Mouse (Mus musculus) embryo, embryonic 10.5 days (tissue): ENCODE measurements around the gene Nlrx1.

Source experiments
- DNase-seq: peaks from one replicate; pipeline ENCODE4 v3.0.0-alpha.2; 2015; ENCODE audit warnings: low spot score

The Nlrx1 gene

GRCm38 (mm10) chr9:44268027-44268360 lies 405 bp downstream of the Nlrx1 start:
- peak; percentile 85 for DNase-seq

GRCm38 (mm10) chr9:44267319-44268026 lies 926 bp downstream of the Nlrx1 start:
- DNase-seq: peak; percentile 50

GRCm38 (mm10) chr9:44266478-44267226 lies 1.7 kb downstream of the Nlrx1 start:
- DNase-seq: no peak

- DNase-seq: no peak
These were observed 7.0 kb downstream of the Nlrx1 start for GRCm38 (mm10) chr9:44261388-44261787.

GRCm38 (mm10) chr9:44259014-44259413 lies 9.4 kb downstream of the Nlrx1 start:
- DNase-seq: no peak

GRCm38 (mm10) chr9:44256213-44256612 lies 12.2 kb downstream of the Nlrx1 start:
- no peak for DNase-seq

GRCm38 (mm10) chr9:44255136-44255521 lies 13.3 kb downstream of the Nlrx1 start:
- no peak for DNase-seq

- peak; percentile 58 for DNase-seq
These were observed 13.8 kb downstream of the Nlrx1 start for GRCm38 (mm10) chr9:44254508-44255135.

GRCm38 (mm10) chr9:44253441-44253840 lies 15.0 kb downstream of the Nlrx1 start:
- DNase-seq: no peak

- DNase-seq: no peak
These were observed 17.1 kb downstream of the Nlrx1 start, which contains the start of gene Pdzd3 for GRCm38 (mm10) chr9:44251314-44251713. Pdzd3 (minus strand) TSS chr9:44251471.

- DNase-seq: no peak
These were observed 18.0 kb downstream of the Nlrx1 start for GRCm38 (mm10) chr9:44250445-44250844.

GRCm38 (mm10) chr9:44249181-44250146 lies 18.9 kb downstream of the Nlrx1 start:
- DNase-seq: peak; percentile 68

GRCm38 (mm10) chr9:44247907-44248306 lies 20.5 kb downstream of the Nlrx1 start:
- DNase-seq: no peak

GRCm38 (mm10) chr9:44243621-44244020 lies 24.8 kb downstream of the Nlrx1 start:
- no peak for DNase-seq

- DNase-seq: no peak
These were observed 27.0 kb downstream of the Nlrx1 start for GRCm38 (mm10) chr9:44241418-44241817.

GRCm38 (mm10) chr9:44240911-44241310 lies 27.5 kb downstream of the Nlrx1 start:
- no peak for DNase-seq

GRCm38 (mm10) chr9:44240399-44240798 lies 28.0 kb downstream of the Nlrx1 start, which contains the start of gene Ccdc153:
Ccdc153 (plus strand) TSS chr9:44240676.
- no peak for DNase-seq

- DNase-seq: peak; percentile 87
These were observed 29.0 kb downstream of the Nlrx1 start for GRCm38 (mm10) chr9:44239447-44239846.

GRCm38 (mm10) chr9:44238501-44239190 lies 29.8 kb downstream of the Nlrx1 start:
- no peak for DNase-seq

- no peak for DNase-seq
These were observed 31.3 kb downstream of the Nlrx1 start for GRCm38 (mm10) chr9:44237128-44237527.

GRCm38 (mm10) chr9:44236601-44237000 lies 31.8 kb downstream of the Nlrx1 start:
- no peak for DNase-seq
